Mouse (Mus musculus): ENCODE results near the gene Ctnnbl1. TPM values are rescaled to one million over a fixed set of nuclear protein-coding genes. Genes with fewer than 3 reads are reported as not detected.

The Ctnnbl1 gene
- polyA plus RNA-seq, 1 experiment from 2014 or later, result 50.1 TPM

GRCm38 (mm10) chr2:157824249-157824648 lies 87.0 kb downstream of the Ctnnbl1 start:
- no peaks in the 10 kb centered on the region for H3K4me1 ChIP-seq (ENCODE audit: control insufficient read depth, insufficient read depth, low read length)
- DNase-seq (ENCODE audit: low spot score) (no peak), ATAC-seq (ENCODE audit: low read depth) (no peak)
- H3K4me3 ChIP-seq (ENCODE audit: low read depth, low read length), result no peak overlapping the region
- no peaks in the 10 kb centered on the region for H3K9me3 ChIP-seq (ENCODE audit: control insufficient read depth, low read length)
- no peak overlapping the region for H3K4me2 ChIP-seq (ENCODE audit: low read depth, low read length)
- peaks cover 11% of the 10 kb centered on the region for H3K36me3 ChIP-seq (ENCODE audit: control insufficient read depth, insufficient read depth, low read length)
- H3K9ac ChIP-seq (ENCODE audit: low read depth, low read length), result no peak overlapping the region
- H3K27ac ChIP-seq (replicated peaks; ENCODE audit: low read depth, low read length), result no peak overlapping the region
- no peaks in the 10 kb centered on the region for H3K27me3 ChIP-seq (replicated peaks; ENCODE audit: control insufficient read depth, insufficient read depth, low read length)
- WGBS, result 88% methylated on average over 11 of the region's 11 CpGs

GRCm38 (mm10) chr2:157830101-157830500 lies 92.9 kb downstream of the Ctnnbl1 start:
- H3K27ac ChIP-seq (replicated peaks; ENCODE audit: low read depth, low read length), result no peak overlapping the region
- DNase-seq (ENCODE audit: low spot score) (no peak), ATAC-seq (ENCODE audit: low read depth) (no peak)
- no peaks in the 10 kb centered on the region for H3K27me3 ChIP-seq (replicated peaks; ENCODE audit: control insufficient read depth, insufficient read depth, low read length)
- no peak overlapping the region for H3K9ac ChIP-seq (ENCODE audit: low read depth, low read length)
- whole genome bisulfite sequencing, result 73% methylated on average over 6 of the region's 6 CpGs
- no peak overlapping the region for H3K4me2 ChIP-seq (ENCODE audit: low read depth, low read length)
- H3K9me3 ChIP-seq (ENCODE audit: control insufficient read depth, low read length), result no peaks in the 10 kb centered on the region
- H3K4me3 ChIP-seq (ENCODE audit: low read depth, low read length), result no peak overlapping the region
- H3K36me3 ChIP-seq (ENCODE audit: control insufficient read depth, insufficient read depth, low read length), result no peaks in the 10 kb centered on the region
- no peaks in the 10 kb centered on the region for H3K4me1 ChIP-seq (ENCODE audit: control insufficient read depth, insufficient read depth, low read length)

GRCm38 (mm10) chr2:157830620-157831354 lies 93.6 kb downstream of the Ctnnbl1 start:
- no peaks in the 10 kb centered on the region for H3K4me1 ChIP-seq (ENCODE audit: control insufficient read depth, insufficient read depth, low read length)
- no peak overlapping the region for H3K9ac ChIP-seq (ENCODE audit: low read depth, low read length)
- no peak overlapping the region for H3K4me2 ChIP-seq (ENCODE audit: low read depth, low read length)
- no peak overlapping the region for H3K27ac ChIP-seq (replicated peaks; ENCODE audit: low read depth, low read length)
- H3K36me3 ChIP-seq (ENCODE audit: control insufficient read depth, insufficient read depth, low read length), result no peaks in the 10 kb centered on the region
- no peaks in the 10 kb centered on the region for H3K27me3 ChIP-seq (replicated peaks; ENCODE audit: control insufficient read depth, insufficient read depth, low read length)
- no peak for DNase-seq (ENCODE audit: low spot score)
- no peak for ATAC-seq (ENCODE audit: low read depth)
- no peak overlapping the region for H3K4me3 ChIP-seq (ENCODE audit: low read depth, low read length)
- 86% methylated on average over 10 of the region's 10 CpGs for WGBS
- H3K9me3 ChIP-seq (ENCODE audit: control insufficient read depth, low read length), result no peaks in the 10 kb centered on the region

- H3K4me1 ChIP-seq (ENCODE audit: control insufficient read depth, insufficient read depth, low read length), result no peaks in the 10 kb centered on the region
- ATAC-seq (ENCODE audit: low read depth), result no peak
- no peak overlapping the region for H3K4me2 ChIP-seq (ENCODE audit: low read depth, low read length)
- DNase-seq (ENCODE audit: low spot score), result peak; percentile 34
- H3K27ac ChIP-seq (replicated peaks; ENCODE audit: low read depth, low read length), result no peak overlapping the region
- no peak overlapping the region for H3K4me3 ChIP-seq (ENCODE audit: low read depth, low read length)
- no peaks in the 10 kb centered on the region for H3K27me3 ChIP-seq (replicated peaks; ENCODE audit: control insufficient read depth, insufficient read depth, low read length)
- no peak overlapping the region for H3K9ac ChIP-seq (ENCODE audit: low read depth, low read length)
- WGBS, result 74% methylated on average over 8 of the region's 8 CpGs
- peaks cover 7% of the 10 kb centered on the region; the same call in 1 of the 2 replicates for H3K36me3 ChIP-seq (ENCODE audit: control insufficient read depth, insufficient read depth, low read length)
- no peaks in the 10 kb centered on the region for H3K9me3 ChIP-seq (ENCODE audit: control insufficient read depth, low read length)
Observed at GRCm38 (mm10) chr2:157837050-157837449, 99.8 kb downstream of the Ctnnbl1 start.

- H3K36me3 ChIP-seq (ENCODE audit: control insufficient read depth, insufficient read depth, low read length), result peaks cover 7% of the 10 kb centered on the region; the same call in 1 of the 2 replicates
- H3K27me3 ChIP-seq (replicated peaks; ENCODE audit: control insufficient read depth, insufficient read depth, low read length), result no peaks in the 10 kb centered on the region
- 91% methylated on average over 13 of the region's 13 CpGs for WGBS
- no peak overlapping the region for H3K9ac ChIP-seq (ENCODE audit: low read depth, low read length)
- ATAC-seq (ENCODE audit: low read depth), result no peak
- H3K4me3 ChIP-seq (ENCODE audit: low read depth, low read length), result no peak overlapping the region
- no peaks in the 10 kb centered on the region for H3K4me1 ChIP-seq (ENCODE audit: control insufficient read depth, insufficient read depth, low read length)
- DNase-seq (ENCODE audit: low spot score), result no peak
- no peak overlapping the region for H3K27ac ChIP-seq (replicated peaks; ENCODE audit: low read depth, low read length)
- H3K9me3 ChIP-seq (ENCODE audit: control insufficient read depth, low read length), result no peaks in the 10 kb centered on the region
- H3K4me2 ChIP-seq (ENCODE audit: low read depth, low read length), result no peak overlapping the region
Observed at GRCm38 (mm10) chr2:157838206-157838923, 101.2 kb downstream of the Ctnnbl1 start.

- Histone ChIP-seq H3K4me3 (ENCODE audit: low read depth, low read length) (no peak overlapping the region), H3K9ac (ENCODE audit: low read depth, low read length) (no peak overlapping the region), H3K4me1 (ENCODE audit: control insufficient read depth, insufficient read depth, low read length) (no peaks in the 10 kb centered on the region), H3K36me3 (ENCODE audit: control insufficient read depth, insufficient read depth, low read length) (peaks cover 7% of the 10 kb centered on the region; the same call in 1 of the 2 replicates), H3K4me2 (ENCODE audit: low read depth, low read length) (no peak overlapping the region), H3K27ac (replicated peaks; ENCODE audit: low read depth, low read length) (no peak overlapping the region), H3K9me3 (ENCODE audit: control insufficient read depth, low read length) (no peaks in the 10 kb centered on the region), H3K27me3 (replicated peaks; ENCODE audit: control insufficient read depth, insufficient read depth, low read length) (no peaks in the 10 kb centered on the region)
- ATAC-seq (ENCODE audit: low read depth), result no peak
- no peak for DNase-seq (ENCODE audit: low spot score)
Observed at GRCm38 (mm10) chr2:157840641-157841078, 103.5 kb downstream of the Ctnnbl1 start.

- no peaks in the 10 kb centered on the region for H3K9me3 ChIP-seq (ENCODE audit: control insufficient read depth, low read length)
- H3K4me3 ChIP-seq (ENCODE audit: low read depth, low read length), result no peak overlapping the region
- no peak overlapping the region for H3K27ac ChIP-seq (replicated peaks; ENCODE audit: low read depth, low read length)
- no peak overlapping the region for H3K4me2 ChIP-seq (ENCODE audit: low read depth, low read length)
- H3K4me1 ChIP-seq (ENCODE audit: control insufficient read depth, insufficient read depth, low read length), result no peaks in the 10 kb centered on the region
- ATAC-seq (ENCODE audit: low read depth) (no peak), DNase-seq (ENCODE audit: low spot score) (no peak)
- no peak overlapping the region for H3K9ac ChIP-seq (ENCODE audit: low read depth, low read length)
- H3K27me3 ChIP-seq (replicated peaks; ENCODE audit: control insufficient read depth, insufficient read depth, low read length), result no peaks in the 10 kb centered on the region
- H3K36me3 ChIP-seq (ENCODE audit: control insufficient read depth, insufficient read depth, low read length), result peaks cover 7% of the 10 kb centered on the region; the same call in 1 of the 2 replicates
- 57% methylated on average over 6 of the region's 6 CpGs for WGBS
Observed at GRCm38 (mm10) chr2:157841121-157841520, 103.9 kb downstream of the Ctnnbl1 start.

GRCm38 (mm10) chr2:157844746-157845145 lies 107.5 kb downstream of the Ctnnbl1 start:
- ATAC-seq (ENCODE audit: low read depth) (no peak), DNase-seq (ENCODE audit: low spot score) (no peak)
- H3K4me1 ChIP-seq (ENCODE audit: control insufficient read depth, insufficient read depth, low read length), result no peaks in the 10 kb centered on the region
- H3K4me3 ChIP-seq (ENCODE audit: low read depth, low read length), result no peak overlapping the region
- no peaks in the 10 kb centered on the region for H3K27me3 ChIP-seq (replicated peaks; ENCODE audit: control insufficient read depth, insufficient read depth, low read length)
- no peak overlapping the region for H3K9ac ChIP-seq (ENCODE audit: low read depth, low read length)
- H3K9me3 ChIP-seq (ENCODE audit: control insufficient read depth, low read length), result no peaks in the 10 kb centered on the region
- no peak overlapping the region for H3K27ac ChIP-seq (replicated peaks; ENCODE audit: low read depth, low read length)
- no peaks in the 10 kb centered on the region for H3K36me3 ChIP-seq (ENCODE audit: control insufficient read depth, insufficient read depth, low read length)
- H3K4me2 ChIP-seq (ENCODE audit: low read depth, low read length), result no peak overlapping the region
- WGBS, result 68% methylated on average over 2 of the region's 2 CpGs

All from embryonic facial prominence, embryonic 14.5 days (tissue).